Mouse (Mus musculus) lung, adult 18-20 months (tissue): ENCODE results near the gene Mndal.
"Not testable (repeated sequence)": the region's sequence is repeated elsewhere in the genome, so short reads cannot be mapped to it uniquely, and the experiment has no call there.

Experiments
- DNase-seq, 2 experiments: peaks; one replicate each; pipeline ENCODE4 v3.0.0; 2022; ENCODE audit warnings: mixed read lengths in 2 of 2

Mndal gene

GRCm38 (mm10) chr1:173887026-173887787 lies 55.1 kb downstream of the Mndal start:
- DNase-seq = not testable (repeated sequence)

GRCm38 (mm10) chr1:173880004-173880666 lies 62.2 kb downstream of the Mndal start:
- DNase-seq = peak in 1 of 2 experiments; percentile 7

DNA sequence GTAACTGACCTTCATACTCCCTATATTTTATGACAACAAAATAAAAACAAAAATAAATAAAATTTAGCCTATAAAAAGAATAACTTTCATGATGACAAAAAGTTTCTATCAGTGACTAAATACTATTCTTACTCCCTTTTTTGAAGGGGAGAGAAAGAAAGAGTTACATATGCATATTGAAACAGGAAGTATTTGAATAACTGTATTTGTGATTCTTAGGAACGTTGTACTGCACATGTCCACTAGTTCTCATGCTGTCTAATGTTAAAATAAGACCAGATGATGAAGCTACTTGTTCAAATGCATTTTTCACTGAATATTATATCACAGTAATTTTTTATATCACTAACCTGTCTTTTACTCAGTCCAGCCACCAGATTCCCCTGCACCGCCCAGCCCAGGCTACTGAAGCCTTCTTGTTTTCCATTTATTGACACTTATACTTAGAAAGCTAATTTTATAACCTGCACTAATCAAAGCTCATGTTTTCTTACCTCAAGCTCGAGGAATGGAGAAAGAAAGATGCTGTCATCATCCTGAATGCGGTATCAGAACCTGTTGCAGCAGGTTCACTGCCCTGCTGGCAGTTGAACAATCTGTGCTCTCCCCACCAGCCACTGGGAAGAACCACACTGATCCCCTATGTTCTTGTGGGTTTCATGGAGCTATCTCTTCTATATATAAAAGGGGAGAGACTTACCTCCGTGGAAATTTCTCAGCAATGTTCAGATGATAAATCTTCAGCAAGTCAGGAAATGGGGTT lies 62.9 kb downstream of the Mndal start:
- DNase-seq = not testable (repeated sequence)

DNA sequence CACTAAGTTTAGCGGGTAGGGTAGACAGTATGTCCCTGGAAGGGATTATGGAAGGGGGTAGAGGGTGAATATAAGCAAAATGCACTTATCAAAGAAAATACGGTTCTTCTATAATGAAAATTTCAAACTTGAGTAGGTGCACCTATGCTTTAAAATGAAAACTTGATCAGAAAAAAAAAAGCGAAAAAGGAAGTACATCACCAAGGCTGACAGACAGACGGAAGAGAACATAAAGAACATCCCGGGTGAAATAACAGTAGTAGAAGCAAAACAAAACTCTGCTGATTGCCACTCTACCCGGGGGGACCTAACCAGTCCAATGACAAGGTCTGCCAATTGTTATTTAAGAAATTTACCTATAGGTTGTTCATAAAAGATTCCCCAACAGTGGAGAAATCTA lies 64.0 kb downstream of the Mndal start:
- DNase-seq = not testable (repeated sequence)

GRCm38 (mm10) chr1:173877125-173877524 lies 65.2 kb downstream of the Mndal start:
- not testable (repeated sequence) for DNase-seq

GRCm38 (mm10) chr1:173868586-173868985 lies 73.7 kb downstream of the Mndal start:
- not testable (repeated sequence) for DNase-seq

DNA sequence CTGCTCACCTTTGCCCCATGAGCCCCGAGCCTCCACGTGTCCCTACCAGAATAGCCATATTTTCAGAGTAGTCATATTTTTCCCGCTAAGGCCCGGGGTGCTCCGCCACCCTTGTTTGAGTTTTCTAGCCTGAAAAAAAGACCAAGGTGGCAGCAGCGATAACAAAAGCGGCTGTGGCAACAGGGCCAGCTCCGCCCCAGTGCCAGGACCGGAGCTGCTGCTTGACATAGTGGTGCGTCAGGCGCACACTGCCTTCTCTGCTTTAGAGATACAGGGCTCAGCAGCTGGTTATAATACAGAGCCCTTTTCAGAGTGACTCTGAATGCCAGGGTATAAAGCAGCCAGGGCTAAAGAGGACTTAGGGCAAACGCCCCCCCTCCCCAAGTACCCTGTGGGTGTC lies 75.8 kb downstream of the Mndal start:
- no peak for DNase-seq

- DNase-seq = not testable (repeated sequence)
Measured at GRCm38 (mm10) chr1:173853711-173854110, 88.6 kb downstream of the Mndal start.

- DNase-seq = not testable (repeated sequence)
Measured at GRCm38 (mm10) chr1:173852853-173853252, 89.4 kb downstream of the Mndal start.

DNA sequence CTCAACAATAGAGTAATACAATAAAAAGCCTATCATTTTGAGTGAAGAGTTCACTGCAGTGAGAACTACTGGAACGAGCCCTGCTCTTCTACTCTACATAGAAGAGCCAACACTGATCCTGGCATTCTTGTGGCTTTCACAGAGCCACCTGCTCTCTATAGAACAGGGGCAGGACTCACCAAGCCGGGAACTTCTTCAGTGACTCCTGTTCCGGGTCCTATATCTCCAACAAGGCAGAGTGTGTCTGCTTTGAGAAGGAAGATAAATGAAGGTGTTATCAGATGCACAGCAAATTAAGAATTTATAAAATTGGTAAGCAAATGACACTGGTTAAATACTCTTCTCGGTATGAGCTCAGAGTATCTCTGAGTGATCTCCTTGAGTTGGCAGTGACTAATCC lies 96.1 kb downstream of the Mndal start:
- not testable (repeated sequence) for DNase-seq

- DNase-seq = no peak
Measured at GRCm38 (mm10) chr1:173844754-173845153, 97.5 kb downstream of the Mndal start.

- not testable (repeated sequence) for DNase-seq
Measured at GRCm38 (mm10) chr1:173821481-173821803, 120.8 kb downstream of the Mndal start.

DNA sequence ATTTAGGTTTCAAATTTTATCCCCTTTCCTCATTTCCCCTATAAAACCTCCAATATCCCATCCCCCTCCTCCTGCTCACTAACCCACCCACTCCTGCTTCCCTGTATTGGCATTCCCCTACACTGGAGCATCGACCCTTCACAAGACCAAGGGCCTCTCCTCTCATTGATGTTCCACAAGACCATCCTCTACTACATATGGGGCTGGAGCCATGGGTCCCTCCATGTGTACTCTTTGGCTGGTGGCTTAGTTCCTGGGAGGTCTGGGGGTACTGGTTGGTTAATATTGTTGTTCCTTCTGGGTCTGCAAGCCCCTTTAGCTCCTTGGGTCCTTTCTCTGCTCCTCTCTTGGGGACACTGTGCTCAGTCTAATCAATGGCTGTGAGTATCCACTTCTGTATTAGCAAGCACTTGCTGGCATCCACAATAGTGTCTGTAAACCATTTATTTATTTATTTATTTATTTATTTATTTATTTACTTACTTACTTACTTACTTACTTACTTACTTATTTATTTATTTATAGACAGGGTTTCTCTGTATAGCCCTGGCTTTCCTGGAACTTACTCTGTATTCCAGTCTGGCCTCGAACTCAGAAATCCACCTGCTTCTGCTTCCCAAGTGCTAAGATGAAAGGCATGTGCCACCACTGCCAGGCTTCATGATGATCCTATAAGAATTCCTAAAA lies 121.4 kb downstream of the Mndal start:
- DNase-seq = not testable (repeated sequence)

DNA sequence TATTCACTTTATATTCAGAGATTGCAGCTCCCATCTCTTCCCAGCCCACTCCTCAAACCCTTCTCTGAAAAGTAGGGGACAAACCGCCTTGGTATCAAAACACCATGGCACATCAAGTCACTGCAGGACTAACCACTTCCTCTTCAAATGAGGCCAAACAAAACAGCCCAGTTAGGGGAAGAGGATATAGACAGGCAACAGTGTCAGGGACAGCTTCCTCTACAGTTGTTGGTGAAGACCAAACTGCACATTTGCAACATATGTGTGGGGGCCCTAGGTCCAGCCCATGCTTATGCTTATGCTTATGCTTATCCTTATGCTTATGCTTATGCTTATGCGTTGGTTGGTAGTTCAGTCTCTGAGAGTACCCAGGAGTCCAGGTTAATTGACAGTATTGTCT lies 133.0 kb downstream of the Mndal start:
- peak in 1 of 2 experiments; percentile 4 for DNase-seq

DNA sequence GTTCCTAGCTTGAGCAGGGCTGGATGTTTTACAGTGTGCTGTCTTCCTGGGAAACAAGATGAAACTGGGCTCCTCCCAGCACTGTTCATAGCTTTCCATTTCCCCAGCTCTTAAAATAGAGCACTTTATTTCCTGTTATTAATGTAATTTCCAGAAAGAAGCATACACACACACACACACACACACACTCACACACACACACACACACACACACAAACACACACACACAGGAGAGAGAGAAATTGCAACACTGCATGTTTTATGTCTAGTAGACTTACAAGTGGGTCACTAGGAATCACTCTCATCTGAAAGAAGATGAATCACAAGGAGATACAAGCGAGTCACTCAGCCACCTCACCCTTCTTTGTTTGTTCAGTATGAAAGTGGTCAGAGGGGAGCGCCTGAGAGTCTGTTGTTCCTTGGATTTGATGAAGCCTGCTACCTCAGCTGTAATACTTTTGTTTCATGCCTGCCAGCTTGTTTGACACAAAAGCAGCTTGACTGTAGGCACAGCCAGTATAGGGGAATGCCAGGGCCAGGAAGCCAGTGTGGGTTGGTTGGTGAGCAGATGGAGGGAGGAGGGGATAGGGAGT lies 139.5 kb downstream of the Mndal start:
- DNase-seq = not testable (repeated sequence)

DNA sequence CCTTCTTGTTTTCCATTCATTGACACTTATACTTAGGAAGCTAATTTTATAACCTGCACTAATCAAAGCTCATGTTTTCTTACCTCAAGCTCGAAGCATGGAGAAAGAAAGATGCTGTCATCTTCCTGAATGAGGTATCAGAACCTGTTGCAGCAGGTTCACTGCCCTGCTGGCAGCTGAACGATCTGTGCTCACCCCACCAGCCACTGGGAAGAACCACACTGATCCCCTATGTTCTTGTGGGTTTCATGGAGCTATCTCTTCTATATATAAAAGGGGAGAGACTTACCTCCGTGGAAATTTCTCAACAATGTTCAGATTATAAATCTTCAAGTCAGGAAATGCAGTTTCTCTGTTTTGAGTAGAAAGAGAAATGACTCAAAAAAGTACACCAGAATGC lies 140.1 kb downstream of the Mndal start:
- not testable (repeated sequence) for DNase-seq

GRCm38 (mm10) chr1:173801791-173802190 lies 140.5 kb downstream of the Mndal start:
- not testable (repeated sequence) for DNase-seq
